Mouse (Mus musculus) lung, postnatal 10 days (tissue): ENCODE measurements at regions not wholly inside any gene's neighbourhood (a gene's known extent, or its start where the extent isn't known, plus 50 kb on each side); places are given as distances from the start of the nearest gene placed in this dataset.
A peak's percentile ranks its signal among the peaks of the same experiment; 100 is the strongest.
"Not testable (repeated sequence)": the region's sequence is repeated elsewhere in the genome, so short reads cannot be mapped to it uniquely, and the experiment has no call there.

ENCODE experiments used
- DNase-seq: peaks from one replicate; pipeline ENCODE4 v3.0.0; 2021

GRCm38 (mm10) chr13:75295818-75296217 lies 206.2 kb downstream of the Pcsk1 start:
- DNase-seq: no peak

- DNase-seq: no peak
Measured at GRCm38 (mm10) chr13:75319780-75320179, 230.2 kb downstream of the Pcsk1 start.

GRCm38 (mm10) chr13:75320239-75320638 lies 230.6 kb downstream of the Pcsk1 start:
- DNase-seq: no peak

GRCm38 (mm10) chr13:75337054-75337453 lies 247.4 kb downstream of the Pcsk1 start:
- DNase-seq: no peak

GRCm38 (mm10) chr13:75343422-75343821 lies 253.8 kb downstream of the Pcsk1 start:
- DNase-seq: no peak

GRCm38 (mm10) chr13:75366723-75367426 lies 277.2 kb downstream of the Pcsk1 start:
- DNase-seq: no peak

GRCm38 (mm10) chr13:75368249-75368800 lies 278.7 kb downstream of the Pcsk1 start:
- no peak for DNase-seq

GRCm38 (mm10) chr13:75377100-75377499 lies 287.5 kb downstream of the Pcsk1 start:
- not testable (repeated sequence) for DNase-seq

- no peak for DNase-seq
Measured at GRCm38 (mm10) chr13:75377717-75378116, 288.1 kb downstream of the Pcsk1 start.

GRCm38 (mm10) chr13:75384631-75385340 lies 295.2 kb downstream of the Pcsk1 start:
- DNase-seq: no peak

GRCm38 (mm10) chr13:75389211-75389610 lies 299.6 kb downstream of the Pcsk1 start:
- DNase-seq: no peak

- peak; percentile 19 for DNase-seq
Measured at GRCm38 (mm10) chr13:75390177-75390576, 300.6 kb downstream of the Pcsk1 start.

- DNase-seq: not testable (repeated sequence)
Measured at GRCm38 (mm10) chr13:75399846-75400245, 306.7 kb upstream of the Ell2 start.

GRCm38 (mm10) chr13:75420726-75421125 lies 285.8 kb upstream of the Ell2 start:
- no peak for DNase-seq

- DNase-seq: no peak
Measured at GRCm38 (mm10) chr13:75426971-75427370, 279.6 kb upstream of the Ell2 start.

- DNase-seq: no peak
Measured at GRCm38 (mm10) chr13:75439170-75439569, 267.4 kb upstream of the Ell2 start.

- no peak for DNase-seq
Measured at GRCm38 (mm10) chr13:75440051-75440450, 266.5 kb upstream of the Ell2 start.

GRCm38 (mm10) chr13:75460335-75460878 lies 246.2 kb upstream of the Ell2 start:
- DNase-seq: no peak

- DNase-seq: no peak
Measured at GRCm38 (mm10) chr13:75461273-75461672, 245.3 kb upstream of the Ell2 start.

- DNase-seq: no peak
Measured at GRCm38 (mm10) chr13:75467225-75467624, 239.3 kb upstream of the Ell2 start.

GRCm38 (mm10) chr13:75475828-75476597 lies 230.5 kb upstream of the Ell2 start:
- DNase-seq: no peak

- DNase-seq: not testable (repeated sequence)
Measured at GRCm38 (mm10) chr13:75483157-75483915, 223.2 kb upstream of the Ell2 start.
